Mouse (Mus musculus) C2C12 (cell line): Measurements from ENCODE around the gene Ube2s. TPM values are rescaled to one million over a fixed set of nuclear protein-coding genes. Genes with fewer than 3 reads are reported as not detected.

Experiments used
- H3K27me3 ChIP-seq: one replicate; pipeline ENCODE4 v1.6.1; 2011; ENCODE audit not compliant: control insufficient read depth, insufficient read depth, insufficient read length
- H3K36me3 ChIP-seq: one replicate; pipeline ENCODE4 v1.6.1; 2011; ENCODE audit not compliant: control insufficient read depth, insufficient read depth
- H3K4me3 ChIP-seq: one replicate; pipeline ENCODE4 v1.5.1; 2011; ENCODE audit warnings: mild to moderate bottlenecking, control low read depth; ENCODE audit not compliant: poor library complexity, insufficient read depth, severe bottlenecking
- H3K79me2 ChIP-seq: one replicate; pipeline ENCODE4 v1.6.1; 2011; ENCODE audit not compliant: control insufficient read depth, insufficient read depth
- H3K79me3 ChIP-seq: one replicate; pipeline ENCODE4 v1.6.1; 2011; ENCODE audit warnings: low read depth, control low read depth
- H3ac ChIP-seq: one replicate; pipeline ENCODE3; 2011; ENCODE audit warnings: low read depth; ENCODE audit not compliant: control insufficient read depth, insufficient read length
- CEBPB ChIP-seq: IDR thresholded peaks from one replicate; pipeline ENCODE4 v1.6.1; 2011; ENCODE audit warnings: low read depth, mild to moderate bottlenecking, control low read depth, moderate library complexity
- CTCF ChIP-seq: IDR thresholded peaks from one replicate; pipeline ENCODE4 v1.5.1; 2011; ENCODE audit not compliant: control insufficient read depth, insufficient read depth, insufficient read length
- FOSL1 ChIP-seq: IDR thresholded peaks from one replicate; pipeline ENCODE4 v1.8.0; 2011; ENCODE audit warnings: mild to moderate bottlenecking, low read length; ENCODE audit not compliant: poor library complexity, insufficient read depth, severe bottlenecking
- MAX ChIP-seq: IDR thresholded peaks from one replicate; pipeline ENCODE4 v1.6.1; 2011; ENCODE audit warnings: mild to moderate bottlenecking, control low read depth
- MYOD1 ChIP-seq: IDR thresholded peaks from one replicate; pipeline ENCODE4 v1.6.1; 2011; ENCODE audit warnings: low read depth; ENCODE audit not compliant: control insufficient read depth, insufficient read length
- MYOG ChIP-seq: IDR thresholded peaks from one replicate; pipeline ENCODE4 v1.6.1; 2011; ENCODE audit not compliant: control insufficient read depth, insufficient read length; ENCODE audit errors: extremely low read depth
- USF1 ChIP-seq: IDR thresholded peaks from one replicate; pipeline ENCODE4 v1.6.1; 2011; ENCODE audit warnings: low read depth, mild to moderate bottlenecking, control low read depth, moderate library complexity
- polyA plus RNA-seq: library from polyadenylated mRNA; unstranded; fragments of >200 nt; fragmentation: generic; extraction: Trizol; gene quantifications from one replicate; pipeline ENCODE4 v1.2.1, GENCODE M21; 2012; ENCODE audit warnings: missing spikeins

Gene Ube2s
- polyA plus RNA-seq, 1 experiment: 599 TPM

DNA sequence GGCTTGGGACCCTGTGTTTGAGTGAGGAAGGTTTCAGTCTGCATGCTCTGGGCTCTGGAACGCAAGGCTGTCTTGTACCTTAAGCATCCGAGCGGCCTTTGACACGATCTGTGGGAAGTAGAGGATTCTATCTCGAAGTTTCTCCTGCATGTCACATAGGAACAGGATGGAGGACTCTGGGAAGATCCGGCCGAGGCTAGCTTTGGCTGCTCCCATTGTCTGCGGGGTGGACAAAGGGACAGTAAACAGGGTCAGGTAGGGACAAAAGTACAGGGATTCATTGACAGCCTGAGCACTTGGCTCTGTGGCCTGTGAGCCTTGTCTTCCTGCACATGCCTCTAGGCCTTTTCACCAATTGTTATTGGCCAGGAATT, 38.9 kb upstream of the Ube2s start:
- no peaks in the 10 kb centered on the region for H3K36me3 ChIP-seq
- H3K79me2 ChIP-seq: no peaks in the 10 kb centered on the region
- H3K4me3 ChIP-seq: no peak overlapping the region
- no peak overlapping the region for H3ac ChIP-seq
- TF ChIP-seq FOSL1 (no peak), MYOD1 (no peak), MYOG (no peak), CEBPB (no peak), CTCF (no peak)
- no peaks in the 10 kb centered on the region for H3K79me3 ChIP-seq
- peaks cover 10% of the 10 kb centered on the region for H3K27me3 ChIP-seq

DNA sequence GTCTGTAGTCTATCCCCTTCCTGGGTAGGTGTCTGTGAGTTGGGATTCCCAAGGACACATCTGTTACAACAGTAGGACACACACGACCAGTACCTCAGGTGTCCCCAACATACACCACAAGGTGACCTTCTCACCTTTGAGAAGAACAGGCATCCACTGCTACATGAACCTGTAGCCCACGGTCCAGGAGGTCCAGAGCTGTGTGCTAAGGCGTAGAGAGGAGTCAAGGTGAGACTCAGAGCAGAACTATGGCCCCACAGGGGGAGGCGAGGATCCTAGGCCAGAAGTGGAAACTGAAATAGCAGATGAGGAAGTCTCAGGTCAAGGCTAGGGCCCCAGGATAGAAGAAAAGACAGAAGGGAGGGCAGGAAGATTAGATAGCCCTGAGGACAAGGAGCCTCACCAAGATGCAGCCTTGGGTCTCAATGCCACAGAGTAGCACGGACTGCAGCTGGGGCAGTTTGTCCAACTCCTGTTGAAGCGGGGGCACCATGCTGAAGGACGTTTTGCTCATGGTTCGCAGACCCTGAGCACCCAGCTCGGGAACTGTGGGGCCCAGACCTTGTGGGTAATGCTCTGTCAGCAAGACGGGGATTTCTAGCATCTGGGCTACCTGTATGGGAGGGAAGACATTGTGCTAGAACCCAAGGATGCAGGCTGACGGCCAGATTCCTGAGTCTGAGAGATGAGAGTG, 38.4 kb upstream of the Ube2s start:
- TF ChIP-seq MYOG (no peak), FOSL1 (no peak), MAX (no peak), CEBPB (no peak), USF1 (no peak), MYOD1 (no peak), CTCF (no peak)
- H3K36me3 ChIP-seq: no peaks in the 10 kb centered on the region
- H3K27me3 ChIP-seq: peaks cover 6% of the 10 kb centered on the region
- no peaks in the 10 kb centered on the region for H3K79me2 ChIP-seq
- no peak overlapping the region for H3ac ChIP-seq
- no peaks in the 10 kb centered on the region for H3K79me3 ChIP-seq
- H3K4me3 ChIP-seq: no peak overlapping the region

DNA sequence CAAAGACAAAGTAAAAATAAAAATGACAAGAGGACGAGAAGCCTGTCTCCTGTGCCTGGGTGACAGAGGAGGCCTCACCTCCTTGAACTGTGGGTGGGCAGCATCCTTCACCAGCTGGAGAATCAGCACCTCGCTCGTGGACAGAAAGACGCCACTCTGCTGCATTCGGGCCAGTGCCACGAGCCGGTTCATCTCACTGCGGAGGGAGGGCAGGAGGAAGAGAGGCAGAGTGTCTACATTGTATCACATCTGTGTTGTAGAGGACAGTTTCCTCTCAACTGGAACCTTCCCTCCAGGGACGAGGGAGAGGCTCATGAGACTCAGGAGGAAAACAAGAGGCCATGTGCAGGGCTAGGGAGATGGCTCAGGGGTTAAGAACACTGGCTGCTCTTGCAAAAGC, 37.0 kb upstream of the Ube2s start:
- H3K36me3 ChIP-seq: no peaks in the 10 kb centered on the region
- no peak overlapping the region for H3K4me3 ChIP-seq
- no peak overlapping the region for H3ac ChIP-seq
- H3K79me3 ChIP-seq: no peaks in the 10 kb centered on the region
- H3K27me3 ChIP-seq: peaks cover 16% of the 10 kb centered on the region
- H3K79me2 ChIP-seq: no peaks in the 10 kb centered on the region
- no peak for TF ChIP-seq USF1
- TF ChIP-seq MYOG: no peak
- no peak for TF ChIP-seq FOSL1
- no peak for TF ChIP-seq MYOD1
- no peak for TF ChIP-seq MAX
- no peak for TF ChIP-seq CTCF
- no peak for TF ChIP-seq CEBPB

DNA sequence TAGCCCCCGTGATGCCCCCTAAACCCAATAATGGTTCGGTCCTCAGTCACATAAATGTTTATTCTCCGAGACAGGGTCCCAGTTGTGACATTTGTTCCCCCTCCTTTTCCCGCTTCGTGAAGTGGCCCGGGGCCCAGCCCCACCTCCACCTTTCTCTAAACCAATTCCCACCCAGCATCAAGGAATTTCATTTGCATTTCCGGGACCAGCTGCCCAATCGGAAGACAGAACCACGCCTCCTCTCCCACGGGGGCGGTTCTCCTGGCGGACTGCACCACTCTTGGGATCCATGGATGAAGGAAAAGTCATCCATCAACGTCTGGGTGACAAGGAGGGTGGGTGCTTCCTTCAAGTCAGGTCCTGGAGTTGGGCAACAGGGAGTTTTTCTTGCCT, 32.5 kb upstream of the Ube2s start:
- Histone ChIP-seq H3K36me3 (no peaks in the 10 kb centered on the region), H3K27me3 (peaks cover 42% of the 10 kb centered on the region), H3K79me3 (no peaks in the 10 kb centered on the region), H3K79me2 (no peaks in the 10 kb centered on the region), H3K4me3 (no peak overlapping the region), H3ac (no peak overlapping the region)
- TF ChIP-seq CTCF (no peak), MYOG (no peak), MAX (no peak), USF1 (no peak), MYOD1 (no peak), CEBPB (no peak), FOSL1 (no peak)

DNA sequence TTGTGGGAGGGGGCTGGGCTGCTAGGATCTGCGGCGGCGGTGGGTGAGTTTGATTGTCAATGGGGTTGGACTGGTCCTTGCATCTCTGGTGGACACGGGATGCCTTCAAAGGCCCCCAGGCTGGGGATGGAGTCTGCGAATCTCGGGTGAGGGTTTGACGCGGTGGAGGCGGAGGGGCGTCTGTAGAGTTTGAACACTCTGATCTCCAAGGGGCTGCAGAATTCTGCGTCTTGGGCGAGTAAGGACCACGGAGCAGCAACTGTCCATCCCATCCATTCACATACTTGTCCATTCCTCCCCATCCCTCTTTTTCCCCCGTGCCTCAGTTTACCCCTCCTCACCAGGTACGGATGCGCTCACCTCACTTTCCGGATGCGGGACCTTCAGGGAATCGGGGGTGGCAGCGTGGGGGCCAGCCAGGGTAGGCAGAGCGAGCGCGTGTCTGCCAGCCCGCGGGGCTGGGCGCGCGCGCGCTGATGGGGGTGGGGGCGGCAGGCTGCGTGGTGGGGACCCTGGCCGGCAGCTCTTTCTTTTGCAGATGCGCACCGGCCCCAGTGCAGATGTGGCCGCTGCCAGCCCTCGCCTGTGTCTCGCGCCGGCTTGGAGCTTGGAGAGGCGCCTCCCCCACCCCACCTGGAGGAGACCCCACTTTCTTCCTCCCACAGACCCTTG, 32.0 kb upstream of the Ube2s start, which contains the start of gene Shisa7:
Gene Shisa7, minus strand, starts transcription at position 452 of the 672 bp plus-strand sequence.
- TF ChIP-seq CEBPB: no peak
- TF ChIP-seq MYOD1: no peak
- TF ChIP-seq FOSL1: no peak
- H3K79me2 ChIP-seq: no peaks in the 10 kb centered on the region
- H3K4me3 ChIP-seq: no peak within 1 kb of the TSS
- peaks cover 42% of the 10 kb centered on the region for H3K27me3 ChIP-seq
- no peaks in the 10 kb centered on the region for H3K79me3 ChIP-seq
- no peak within 1 kb of the TSS for H3ac ChIP-seq
- no peaks in the 10 kb centered on the region for H3K36me3 ChIP-seq

DNA sequence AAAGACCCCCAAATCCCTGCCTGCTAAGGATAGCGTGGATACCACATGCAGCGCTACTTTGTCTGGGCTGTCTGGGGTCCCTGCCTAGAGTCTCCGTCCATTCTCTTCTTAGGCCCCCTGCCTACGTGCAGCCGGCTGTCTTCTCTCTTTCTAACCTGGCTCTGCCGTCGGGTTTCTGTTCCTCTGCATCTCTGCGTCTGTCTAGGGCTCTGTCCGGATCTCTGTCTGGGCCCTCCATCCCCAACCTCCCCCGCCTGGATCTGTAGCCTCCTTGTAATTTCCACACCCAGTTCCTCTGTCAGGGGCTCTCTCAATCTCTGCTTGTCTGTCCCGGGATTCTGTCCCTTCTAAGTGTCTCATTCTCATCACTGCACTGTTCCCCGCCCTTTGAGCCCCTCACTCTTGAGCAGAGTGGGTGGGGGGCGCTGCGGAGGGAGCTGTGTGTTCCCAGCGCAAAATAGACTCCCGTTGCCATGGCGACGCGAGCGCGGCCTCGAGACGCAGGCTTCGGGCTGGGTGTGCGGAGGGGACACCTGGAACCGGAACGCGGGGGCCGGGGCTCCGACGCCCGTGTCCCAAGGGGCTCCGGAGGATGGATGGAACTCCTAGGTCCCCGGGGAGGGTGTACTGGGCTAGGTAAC, 31.3 kb upstream of the Ube2s start:
- Histone ChIP-seq H3K36me3 (no peaks in the 10 kb centered on the region), H3K79me3 (no peaks in the 10 kb centered on the region), H3K79me2 (no peaks in the 10 kb centered on the region), H3ac (no peak overlapping the region), H3K4me3 (no peak overlapping the region), H3K27me3 (peaks cover 42% of the 10 kb centered on the region)
- TF ChIP-seq MAX (no peak), CTCF (no peak), FOSL1 (no peak), USF1 (no peak), MYOD1 (no peak), MYOG (no peak), CEBPB (no peak)
